Mouse (Mus musculus) kidney, postnatal 36 days (tissue): ENCODE measurements around the gene Lrig1.

Source experiments
- DNase-seq, 2 experiments: peaks; one replicate each; pipeline ENCODE4 v3.0.0; 2021 to 2022; ENCODE audit warnings: mixed read lengths in 2 of 2

The Lrig1 gene

DNA sequence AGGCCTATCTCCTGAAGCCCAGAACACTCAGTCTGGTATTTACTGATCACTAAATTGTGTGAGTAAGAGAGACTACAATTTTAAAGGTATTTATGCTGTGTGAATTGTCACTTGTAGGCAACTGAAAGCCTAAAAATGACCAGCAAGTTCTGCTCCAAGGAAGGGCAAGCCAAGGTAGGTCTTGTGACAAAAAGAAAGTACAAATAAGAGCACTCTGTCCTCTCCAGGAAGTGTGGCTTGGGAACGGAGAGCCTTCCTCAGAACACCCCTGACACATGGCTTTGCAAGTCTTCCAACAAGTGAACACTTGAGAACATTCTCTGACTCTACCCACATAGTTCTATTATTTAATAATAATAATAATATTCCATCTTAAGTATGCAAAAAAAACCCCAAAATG is 2.5 kb downstream of the Lrig1 start:
- no peak for DNase-seq

DNA sequence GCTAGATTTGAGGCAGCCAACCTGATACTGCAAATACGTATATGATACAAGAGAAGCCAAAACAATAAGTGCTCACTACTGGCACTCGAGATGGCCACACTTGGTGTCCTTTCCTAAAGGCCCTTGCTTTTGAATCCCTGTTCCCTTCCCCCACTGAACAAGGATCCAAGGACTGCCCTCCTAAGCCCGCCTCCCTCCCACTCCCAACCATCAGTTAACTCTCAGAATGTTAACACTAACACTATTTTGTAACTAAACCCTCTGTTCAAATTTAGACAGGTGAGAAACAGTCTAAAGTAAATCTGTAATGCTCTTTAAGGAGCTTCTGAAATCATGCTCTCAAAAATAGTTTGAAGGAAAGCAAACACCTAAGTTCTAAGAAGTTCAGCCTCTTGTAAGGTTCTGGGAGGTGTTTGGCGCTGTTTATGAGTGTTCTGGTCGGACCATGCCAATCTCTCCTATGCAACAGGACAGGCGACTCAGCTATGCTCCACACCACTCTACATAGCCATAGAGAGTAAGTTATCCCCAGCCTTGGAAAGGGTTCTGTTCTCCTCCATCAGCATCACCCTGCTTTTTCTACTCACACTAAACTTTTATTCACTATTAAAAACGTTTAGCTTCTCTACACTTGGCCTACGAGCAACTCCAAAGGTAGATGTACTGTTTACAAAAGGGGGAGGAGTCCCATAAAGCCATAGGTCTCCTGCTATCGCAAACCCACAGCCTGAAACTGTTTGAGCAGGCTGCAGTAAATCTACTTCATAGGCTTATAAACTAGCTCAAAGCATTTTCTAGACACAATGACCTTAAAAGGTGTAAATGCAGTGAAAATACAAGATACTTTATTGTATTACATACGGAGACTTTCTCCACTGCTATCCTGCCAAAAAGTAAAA is 3.5 kb downstream of the Lrig1 start:
- DNase-seq, result no peak

DNA sequence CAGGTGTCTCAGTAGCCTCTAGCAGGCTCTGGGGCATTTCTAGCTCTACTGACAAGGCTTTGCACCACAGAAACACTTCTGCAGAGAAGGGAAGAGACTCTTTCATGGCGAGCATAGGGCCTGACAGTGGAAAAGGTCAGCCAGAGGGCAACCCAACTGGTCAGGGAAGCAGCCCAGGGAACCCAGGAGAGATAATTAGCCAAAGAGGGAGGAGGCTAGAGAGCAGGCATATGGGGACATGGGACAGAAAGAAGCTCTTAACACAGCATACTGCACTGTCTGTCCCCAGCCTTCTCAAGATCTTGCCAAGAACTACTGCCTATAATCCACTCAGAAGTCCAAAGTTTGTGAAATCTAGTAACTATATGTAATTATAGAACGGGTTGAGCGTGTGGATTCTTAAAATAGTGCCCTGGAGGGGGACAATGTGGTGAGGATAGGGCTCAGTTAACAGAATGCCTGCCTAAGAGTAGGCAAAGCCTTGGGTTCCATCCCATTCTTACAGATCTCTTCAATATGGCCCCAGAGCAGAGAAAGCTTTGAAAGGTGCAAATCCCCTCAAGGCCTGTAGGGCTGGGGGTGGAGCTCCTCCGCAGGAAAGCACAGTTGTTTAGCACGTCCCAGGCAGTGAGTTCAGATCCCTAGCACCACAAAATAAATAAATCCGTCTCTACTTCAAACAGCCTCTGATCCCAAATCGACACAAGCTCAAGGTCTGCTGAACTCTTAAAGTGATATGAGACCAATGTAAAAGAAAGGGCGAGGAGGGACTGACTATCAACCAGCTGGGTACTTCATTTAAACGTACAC is 4.6 kb downstream of the Lrig1 start:
- DNase-seq, result no peak

DNA sequence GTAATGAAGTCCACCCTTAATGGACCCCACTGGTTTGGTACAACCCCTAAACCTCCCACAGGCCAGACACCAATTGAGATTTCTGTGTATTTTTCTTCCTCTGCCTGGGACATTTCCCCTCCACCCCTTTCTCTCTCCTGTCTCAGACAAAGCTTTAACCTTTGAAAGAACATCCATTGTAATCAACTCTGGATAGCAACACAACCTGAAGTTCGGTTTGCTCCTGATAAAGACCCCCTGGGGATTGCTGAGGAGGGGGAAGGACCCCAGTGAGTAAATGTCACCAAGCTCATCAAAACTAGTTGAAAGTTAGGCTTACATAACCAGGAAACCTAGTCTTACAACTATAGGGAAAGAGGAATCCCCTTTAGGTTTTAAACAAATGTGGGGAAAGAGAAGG is 5.5 kb downstream of the Lrig1 start:
- no peak for DNase-seq

DNA sequence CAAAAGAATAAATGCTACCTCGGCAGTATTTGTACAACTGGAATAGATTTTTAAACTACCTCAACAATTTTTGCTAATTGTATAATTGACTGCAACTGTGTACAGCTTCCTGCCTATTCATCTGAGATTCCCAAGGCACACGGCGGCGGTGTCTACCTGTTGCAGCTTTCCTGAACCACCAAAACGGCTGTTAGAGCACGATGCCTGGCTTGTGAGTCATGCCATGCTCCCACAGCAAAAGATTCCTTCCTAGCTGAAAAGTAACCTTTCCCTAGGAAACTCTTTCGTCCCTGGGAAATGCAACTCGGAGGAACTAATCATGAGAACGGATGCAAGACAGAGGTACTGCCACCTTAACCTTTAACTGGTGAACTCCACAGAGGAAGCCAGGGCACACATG is 6.9 kb downstream of the Lrig1 start:
- DNase-seq, result no peak

DNA sequence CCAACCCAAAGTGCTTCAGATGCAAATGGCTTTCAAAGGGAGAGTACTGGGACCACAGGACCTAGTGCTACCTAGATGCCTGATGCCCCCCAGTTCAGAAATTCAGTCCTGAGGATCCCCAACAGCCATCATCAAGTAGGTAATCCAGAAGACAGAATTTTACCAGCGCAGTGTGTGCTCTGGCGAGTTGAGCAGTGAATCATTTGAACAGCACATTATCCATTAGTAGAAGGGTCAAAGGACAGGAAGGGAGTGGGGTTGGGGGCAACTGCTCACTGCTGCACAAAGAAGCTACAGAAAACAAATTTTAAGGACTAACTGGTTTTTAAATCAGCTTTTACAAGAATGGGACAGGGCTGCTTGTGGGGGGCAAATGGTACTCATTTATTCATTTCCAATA is 8.0 kb downstream of the Lrig1 start:
- DNase-seq, result no peak

DNA sequence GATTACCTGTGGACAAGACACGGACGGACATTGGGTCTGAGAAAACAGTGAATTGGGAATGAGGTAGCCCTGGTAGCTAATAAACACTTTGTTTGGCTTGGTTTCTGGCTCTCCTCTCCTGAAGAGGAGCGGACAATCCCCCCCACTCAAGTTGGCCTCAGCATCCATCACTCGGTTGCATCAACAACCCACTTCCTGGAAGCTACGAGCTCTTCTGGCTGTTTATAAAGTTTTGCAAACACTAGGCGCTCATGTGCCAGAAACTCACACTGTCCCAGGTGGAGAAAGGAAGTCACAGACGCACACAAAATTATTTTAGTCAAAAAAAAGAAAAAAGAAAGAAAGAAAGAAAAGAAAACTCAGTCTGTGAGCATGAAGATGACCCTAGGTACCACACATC is 9.7 kb downstream of the Lrig1 start:
- no peak for DNase-seq

DNA sequence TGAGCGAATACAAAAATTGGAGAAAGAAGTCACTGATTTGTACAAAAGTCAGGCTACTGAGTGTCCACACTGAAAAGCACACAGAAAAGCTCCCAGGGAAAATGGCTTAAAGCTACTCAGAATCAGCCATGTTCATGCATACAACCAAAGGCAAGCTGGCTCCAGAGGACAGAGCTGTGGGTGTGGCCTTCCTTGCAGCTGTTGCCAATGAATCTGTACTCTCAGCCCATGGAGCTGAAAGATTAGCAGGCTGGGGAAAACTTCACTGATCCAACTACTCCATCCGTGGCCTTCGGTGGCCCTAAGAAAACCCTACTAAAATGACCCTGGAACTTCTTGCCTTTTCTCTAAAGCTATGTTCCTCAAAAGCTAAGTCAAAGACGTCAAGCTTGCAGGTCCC is 11.2 kb downstream of the Lrig1 start:
- DNase-seq, result peak in 1 of 2 experiments; percentile 58

DNA sequence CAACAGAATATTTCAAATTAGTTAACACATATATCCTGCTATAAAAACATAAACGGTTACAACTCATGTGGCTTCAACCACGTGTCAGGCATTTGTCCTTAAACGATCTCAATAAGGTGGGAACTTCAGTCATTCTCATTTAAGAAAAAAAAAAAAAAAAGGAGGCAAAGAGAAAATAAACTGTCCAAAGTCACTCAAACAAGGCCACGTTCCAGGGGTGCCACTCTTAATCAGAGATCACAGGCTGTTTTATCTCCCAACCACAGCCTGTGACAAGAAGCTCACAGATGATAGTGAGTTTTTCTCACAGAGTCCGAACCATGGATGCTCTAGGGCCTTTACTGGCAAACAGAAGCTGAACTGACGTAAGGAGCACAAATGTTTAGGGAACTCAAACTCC is 13.9 kb downstream of the Lrig1 start:
- no peak for DNase-seq

DNA sequence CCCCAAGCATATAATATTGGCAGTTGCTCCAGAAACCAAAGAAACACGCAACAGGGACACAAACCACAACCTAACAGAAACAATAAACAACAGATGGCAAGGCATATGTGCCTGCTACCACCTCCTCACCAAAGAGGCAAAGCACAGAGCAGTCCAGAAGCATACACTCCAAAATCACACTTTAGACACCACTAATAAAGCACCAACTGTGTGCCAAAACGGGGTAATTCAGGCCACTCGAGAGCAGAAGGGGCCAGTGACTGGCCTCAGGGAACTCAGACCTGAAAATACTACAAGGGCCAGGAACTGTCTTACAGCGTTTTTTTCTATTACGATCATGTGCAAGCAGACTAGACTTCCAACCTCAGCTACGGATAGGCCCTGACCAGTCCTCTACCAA is 14.3 kb downstream of the Lrig1 start:
- no peak for DNase-seq

DNA sequence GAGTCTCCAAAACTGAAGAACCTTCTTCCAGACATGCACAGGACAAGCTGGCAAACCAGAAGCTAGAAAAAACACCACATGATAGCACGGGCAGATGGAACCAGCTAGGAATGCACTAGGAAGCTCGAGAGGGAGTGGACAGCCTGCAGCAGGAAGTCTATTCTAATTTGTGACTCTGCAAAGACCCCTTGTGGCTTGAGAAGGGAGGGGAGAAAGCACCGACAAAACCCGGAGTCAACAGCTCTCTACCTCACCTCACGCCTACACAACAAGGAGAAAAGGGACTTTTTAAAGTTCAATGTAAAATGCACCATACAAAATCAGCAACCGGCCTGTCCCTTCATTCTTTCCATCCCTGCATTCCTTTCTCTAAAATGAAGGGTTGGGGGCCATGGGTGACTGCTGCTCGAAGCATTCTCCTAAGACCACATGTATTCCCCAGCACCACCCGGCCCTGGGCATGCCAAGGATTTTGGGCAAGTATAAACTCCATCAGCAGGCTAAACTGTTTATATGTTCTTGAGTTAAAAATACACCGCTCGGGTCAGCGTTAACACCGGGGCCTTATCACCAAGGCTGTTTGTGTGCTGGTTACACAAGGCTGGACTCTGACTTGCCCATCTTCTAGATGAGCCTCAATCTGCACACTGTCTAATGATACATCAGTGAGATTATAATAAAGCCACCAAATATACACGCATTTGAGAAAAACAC is 15.0 kb downstream of the Lrig1 start:
- no peak for DNase-seq

DNA sequence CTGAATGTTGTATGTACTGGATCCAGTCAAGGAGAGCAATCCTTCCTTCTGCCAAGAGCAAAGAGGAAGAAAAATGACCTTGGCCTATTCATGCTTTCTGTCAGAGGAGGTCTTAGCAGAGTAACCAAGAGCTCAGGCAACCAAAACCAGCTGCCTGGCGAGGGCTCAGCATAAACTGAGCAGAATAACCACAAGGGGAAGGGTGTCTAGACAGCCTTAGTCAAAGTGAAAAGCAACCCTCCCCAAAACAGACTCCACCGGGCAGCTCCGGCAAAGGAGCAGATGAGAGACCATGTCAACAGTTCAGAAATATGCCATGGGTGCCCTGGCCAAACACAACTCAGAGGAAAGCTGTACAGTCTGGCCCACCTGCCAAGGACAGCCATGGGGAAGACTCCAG is 16.3 kb downstream of the Lrig1 start:
- no peak for DNase-seq

DNA sequence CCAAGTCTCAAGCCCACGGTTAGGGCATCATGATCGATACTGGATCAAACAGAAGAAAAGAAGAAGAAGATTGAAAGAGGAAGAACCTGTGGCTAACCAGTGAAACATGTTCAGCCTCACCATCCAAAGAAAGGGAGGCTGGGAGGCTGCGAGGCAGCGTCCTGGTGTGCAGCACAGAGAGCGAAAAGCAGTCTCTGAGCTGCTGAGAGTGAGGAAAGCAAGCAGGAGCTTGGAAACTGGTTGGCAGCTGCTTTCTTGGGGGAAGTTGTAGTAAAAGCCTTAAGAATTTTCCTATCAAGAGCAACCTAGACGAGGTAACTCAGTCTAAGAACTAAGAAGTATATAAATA is 17.7 kb downstream of the Lrig1 start:
- no peak for DNase-seq

DNA sequence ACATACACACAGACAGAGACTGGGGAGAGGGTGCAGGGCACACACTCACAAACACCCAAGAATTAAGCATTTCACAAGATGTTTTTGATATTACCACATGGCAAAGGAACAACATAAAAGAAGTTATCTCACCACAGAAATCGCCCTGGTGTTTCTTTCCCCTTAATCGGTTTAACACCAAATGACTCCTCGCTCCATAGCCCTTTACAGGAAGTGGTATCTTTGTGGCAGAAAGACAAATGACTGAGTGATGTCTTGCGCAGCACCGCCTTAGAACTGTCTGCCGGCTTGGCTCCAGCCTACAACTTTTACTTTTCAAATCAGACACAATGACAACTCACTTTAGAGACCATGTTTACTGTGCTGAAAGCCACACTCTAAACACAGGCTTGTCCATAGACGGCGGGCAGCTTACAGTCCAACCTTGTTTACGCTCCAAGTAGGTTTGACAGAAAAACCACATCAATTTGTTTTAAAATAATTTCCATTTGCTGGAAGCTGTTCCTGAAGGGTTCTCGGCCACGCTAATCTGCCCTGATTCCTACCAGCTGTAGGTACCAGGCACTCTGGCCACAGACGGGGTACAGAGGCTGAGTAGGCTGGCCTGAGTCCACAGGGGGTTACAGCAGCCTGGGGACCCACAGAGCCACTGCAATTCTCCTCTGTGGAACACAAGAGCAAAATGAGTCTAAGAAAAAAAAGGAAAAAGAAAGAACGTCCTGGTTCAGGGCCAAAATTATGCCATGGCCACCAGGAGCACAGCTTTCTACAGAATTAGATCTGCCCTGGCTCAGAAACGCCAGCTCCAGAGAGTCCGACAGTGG is 18.3 kb downstream of the Lrig1 start:
- DNase-seq, result no peak

DNA sequence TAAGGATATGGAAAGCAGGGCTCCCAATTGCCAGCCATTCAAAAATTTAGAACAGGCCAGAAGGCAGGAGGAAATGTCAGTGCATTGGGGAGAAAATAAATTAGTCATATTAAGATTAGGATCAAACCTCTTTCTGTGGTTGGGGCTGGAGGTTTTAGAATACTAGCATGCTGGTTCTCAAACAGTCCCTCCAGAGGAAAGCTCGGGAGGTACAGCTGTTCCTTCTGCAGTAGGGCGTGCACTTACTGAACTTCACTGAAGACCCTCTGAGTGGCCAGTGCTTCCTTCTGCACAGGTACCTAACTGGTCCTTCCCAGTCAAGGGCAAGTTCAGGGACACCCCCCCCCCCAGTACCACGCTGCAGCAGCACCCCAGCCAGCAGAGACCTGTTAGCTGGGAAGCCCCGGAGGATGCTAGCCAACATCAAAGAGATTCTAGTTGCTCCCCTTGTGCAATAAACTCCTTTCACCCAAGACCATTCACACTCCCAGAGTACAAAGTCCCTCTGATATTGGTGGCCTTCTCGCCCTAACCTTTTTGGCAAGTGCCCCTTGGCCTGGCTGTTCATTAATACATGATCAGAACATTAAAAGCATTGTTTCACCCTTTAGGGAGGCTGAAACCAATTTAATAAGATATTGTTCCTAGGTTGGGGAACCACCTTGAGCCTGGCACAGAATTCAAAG is 19.1 kb downstream of the Lrig1 start:
- peak in 1 of 2 experiments; percentile 34 for DNase-seq

DNA sequence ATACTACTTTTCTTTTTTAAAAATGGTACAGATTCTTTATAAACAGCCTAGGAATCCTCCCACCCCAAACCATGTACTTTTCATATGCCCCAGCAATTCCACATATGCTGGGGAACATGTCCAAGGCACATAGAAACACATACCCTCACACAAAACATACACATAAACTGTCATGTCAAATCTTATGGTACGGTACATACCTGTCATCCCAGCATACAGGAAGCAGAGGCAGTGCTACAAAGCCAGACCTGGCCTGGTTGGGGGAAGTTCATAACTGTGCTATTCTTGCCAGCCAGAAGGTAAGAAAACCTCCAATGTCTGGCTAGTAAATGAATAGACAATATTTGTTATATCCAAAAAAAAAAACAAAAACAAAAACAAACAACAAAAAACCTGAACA is 20.7 kb downstream of the Lrig1 start:
- no peak for DNase-seq

DNA sequence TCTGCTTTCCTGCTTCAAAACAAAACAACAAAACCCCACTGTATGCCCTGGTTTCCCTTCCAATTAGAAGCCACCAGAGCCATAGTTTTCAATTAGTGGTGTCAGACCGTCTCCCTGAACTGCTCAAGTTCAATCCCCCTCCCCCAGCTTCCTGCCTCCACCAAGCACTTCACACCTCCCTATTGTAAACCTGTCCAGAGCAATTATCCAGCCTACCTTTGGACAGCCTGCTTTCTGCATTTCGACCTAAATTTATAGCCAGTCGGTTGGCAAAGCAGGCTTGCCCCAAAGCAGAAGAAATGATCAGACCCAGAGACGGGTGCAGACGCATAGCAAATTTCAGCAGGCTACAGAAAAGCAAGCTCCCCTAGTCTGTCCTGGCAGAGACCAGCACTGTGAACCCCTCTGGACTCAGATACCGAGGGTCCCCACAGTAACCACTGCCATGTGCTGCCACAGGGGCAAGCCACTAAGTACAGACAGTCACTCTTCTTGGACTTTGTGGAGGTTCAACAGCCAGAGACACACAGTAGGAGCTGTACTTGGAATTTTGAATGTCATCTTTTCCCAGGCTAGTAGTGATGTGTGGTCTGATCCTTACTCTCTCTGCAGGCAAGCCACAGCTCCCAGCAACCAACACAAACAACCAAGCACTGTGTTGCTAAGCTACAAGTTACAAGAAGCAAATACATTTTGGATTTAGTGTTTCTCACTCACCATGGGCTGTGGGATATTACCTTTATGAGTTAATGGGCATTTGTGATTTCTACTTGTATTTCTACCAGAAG is 21.4 kb downstream of the Lrig1 start:
- no peak for DNase-seq

DNA sequence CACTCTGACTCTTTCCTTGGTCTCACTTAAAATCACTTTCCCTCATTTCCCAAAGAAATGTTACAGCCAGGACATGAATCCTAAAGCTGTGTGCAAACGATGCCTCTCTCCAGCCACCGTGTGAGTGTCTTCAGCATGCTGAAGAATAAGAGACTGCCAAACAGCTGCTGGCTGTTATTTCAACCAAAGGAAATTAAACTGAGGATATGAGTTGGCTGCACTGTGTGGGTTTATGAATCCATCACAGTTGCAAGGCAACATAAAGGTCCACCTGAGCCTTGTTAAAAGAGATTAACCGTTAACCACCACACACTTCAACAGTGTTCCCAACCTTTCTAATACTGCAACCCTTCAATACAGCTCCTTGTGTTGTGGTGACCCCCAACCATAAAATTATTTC is 22.5 kb downstream of the Lrig1 start:
- no peak for DNase-seq

DNA sequence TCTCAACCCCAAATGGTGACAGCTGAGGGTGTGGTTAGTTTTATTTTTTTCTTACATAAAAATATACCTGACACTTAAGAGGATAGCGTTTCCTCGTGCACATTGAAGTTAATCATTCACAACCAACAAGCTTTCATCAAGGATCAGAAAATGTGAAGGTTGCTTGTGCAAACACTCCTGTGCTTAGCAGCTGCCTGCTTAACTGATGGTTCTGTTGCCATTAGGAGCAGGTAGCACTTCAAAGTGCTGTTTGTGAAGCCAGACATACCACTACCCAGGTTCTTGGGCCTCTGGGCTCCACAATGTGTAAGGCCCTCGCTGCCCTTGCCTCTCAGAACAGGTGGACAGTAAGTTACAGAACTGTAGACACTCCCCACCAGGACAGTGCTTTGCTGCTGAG is 23.1 kb downstream of the Lrig1 start:
- no peak for DNase-seq

DNA sequence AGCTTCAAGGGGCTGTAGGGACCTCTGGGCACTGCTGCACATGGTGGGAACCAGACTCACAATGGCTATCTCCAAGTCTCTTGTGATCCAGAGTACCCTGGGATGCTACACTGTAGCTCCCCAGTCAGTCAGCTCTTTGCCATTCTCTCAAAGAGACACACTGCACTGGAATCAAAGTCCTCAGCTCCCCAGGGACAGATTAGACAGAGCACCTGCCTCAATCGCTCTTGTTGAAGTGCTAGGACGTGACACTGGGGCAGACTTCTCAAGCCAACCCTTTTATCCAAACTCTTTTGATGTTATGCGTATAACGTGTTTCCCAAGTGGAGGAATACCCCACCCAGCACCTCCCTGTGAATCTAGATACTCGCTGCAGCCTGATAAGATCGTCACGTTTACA is 23.7 kb downstream of the Lrig1 start:
- DNase-seq, result no peak

DNA sequence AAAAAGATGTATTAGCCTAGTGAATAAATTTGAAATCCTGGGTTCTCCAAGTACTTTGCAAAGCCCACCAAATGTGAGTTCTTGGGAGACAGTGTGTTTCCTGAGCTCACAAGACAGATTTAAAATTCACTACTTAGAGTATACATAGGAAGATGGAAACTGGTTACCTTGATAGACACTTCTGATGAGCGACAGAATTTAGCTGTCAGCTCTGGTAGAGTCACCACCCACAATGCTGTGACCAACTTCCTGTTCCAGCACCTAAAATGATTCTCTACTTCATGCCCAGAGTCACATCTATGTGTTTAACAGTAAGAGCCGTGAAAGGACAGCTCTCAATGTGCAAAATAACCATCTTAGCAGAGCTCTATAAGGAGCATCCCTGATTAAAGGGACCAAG is 27.5 kb downstream of the Lrig1 start:
- DNase-seq, result no peak
